Mouse (Mus musculus) midbrain, embryonic 15.5 days (tissue): ENCODE measurements around the gene Rasgrp2. TPM values are rescaled to one million over a fixed set of nuclear protein-coding genes. Genes with fewer than 3 reads are reported as not detected.

Source experiments
- ATAC-seq: fragments of 200-750 bp; cut with Nextera tagmentation; replicated peaks from 2 replicates; pipeline ENCODE4 v1.8.0; 2017; ENCODE audit warnings: moderate TSS enrichment
- H3K27ac ChIP-seq: fragments of 300-500 bp; sonication (generic); 2 replicates; pipeline ENCODE4 v1.5.1; 2015; ENCODE audit warnings: mild to moderate bottlenecking, inconsistent platforms
- H3K27me3 ChIP-seq: fragments of 300-500 bp; sonication (generic); replicated peaks from 2 replicates; pipeline ENCODE4 v1.6.1; 2015; ENCODE audit warnings: inconsistent platforms
- H3K36me3 ChIP-seq: fragments of 300-500 bp; sonication (generic); replicated peaks from 2 replicates; pipeline ENCODE4 v1.6.1; 2015; ENCODE audit warnings: inconsistent platforms
- H3K4me1 ChIP-seq: fragments of 300-500 bp; sonication (generic); 2 replicates; pipeline ENCODE4 v1.6.1; 2015; ENCODE audit warnings: inconsistent platforms
- H3K4me2 ChIP-seq: fragments of 300-500 bp; sonication (generic); 2 replicates; pipeline ENCODE4 v1.6.1; 2015; ENCODE audit warnings: inconsistent platforms, mild to moderate bottlenecking, moderate library complexity
- H3K4me3 ChIP-seq: fragments of 300-500 bp; sonication (generic); 2 replicates; pipeline ENCODE4 v1.5.1; 2015; ENCODE audit warnings: mild to moderate bottlenecking, inconsistent platforms
- H3K9ac ChIP-seq: fragments of 300-500 bp; sonication (generic); 2 replicates; pipeline ENCODE4 v1.6.1; 2015; ENCODE audit warnings: mild to moderate bottlenecking, inconsistent platforms
- H3K9me3 ChIP-seq: fragments of 300-500 bp; sonication (generic); 2 replicates; pipeline ENCODE4 v1.6.1; 2016; ENCODE audit warnings: inconsistent platforms
- WGBS: fragments of 180-500 bp; shearing (Covaris S2); methylation state at CpG from one replicate; pipeline ENCODE4 v1.1.7; 2015; ENCODE audit warnings: mixed read lengths; 5-methylcytosine and 5-hydroxymethylcytosine counted together
- polyA plus RNA-seq: library from polyadenylated mRNA; unstranded; fragments of >200 nt; fragmentation: Nextera tagmentation; extraction: Ambion mirVana; gene quantifications from 2 replicates; pipeline ENCODE4 v1.2.1, GENCODE M21; 2015

The Rasgrp2 gene
- polyA plus RNA-seq, 1 experiment from 2014 or later, result 73.1 TPM

GRCm38 (mm10) chr19:6384954-6385353 is 14.2 kb upstream of the Rasgrp2 start:
- Histone ChIP-seq H3K4me3 (no peak overlapping the region), H3K27me3 (no peaks in the 10 kb centered on the region), H3K9ac (no peak overlapping the region), H3K36me3 (no peaks in the 10 kb centered on the region), H3K4me2 (no peak overlapping the region), H3K4me1 (peaks cover 6% of the 10 kb centered on the region), H3K27ac (no peak overlapping the region), H3K9me3 (no peaks in the 10 kb centered on the region)
- 83% methylated on average over 11 of the region's 11 CpGs for WGBS
- ATAC-seq, result no peak

- no peaks in the 10 kb centered on the region for H3K27me3 ChIP-seq
- H3K27ac ChIP-seq, result no peak overlapping the region
- no peaks in the 10 kb centered on the region for H3K9me3 ChIP-seq
- H3K4me1 ChIP-seq, result peaks cover 6% of the 10 kb centered on the region
- no peak overlapping the region for H3K9ac ChIP-seq
- H3K36me3 ChIP-seq, result no peaks in the 10 kb centered on the region
- no peak overlapping the region for H3K4me3 ChIP-seq
- no peak for ATAC-seq
- WGBS, result 84% methylated on average over 5 of the region's 5 CpGs
- H3K4me2 ChIP-seq, result no peak overlapping the region
Measured at GRCm38 (mm10) chr19:6385419-6385818, 13.7 kb upstream of the Rasgrp2 start.

DNA sequence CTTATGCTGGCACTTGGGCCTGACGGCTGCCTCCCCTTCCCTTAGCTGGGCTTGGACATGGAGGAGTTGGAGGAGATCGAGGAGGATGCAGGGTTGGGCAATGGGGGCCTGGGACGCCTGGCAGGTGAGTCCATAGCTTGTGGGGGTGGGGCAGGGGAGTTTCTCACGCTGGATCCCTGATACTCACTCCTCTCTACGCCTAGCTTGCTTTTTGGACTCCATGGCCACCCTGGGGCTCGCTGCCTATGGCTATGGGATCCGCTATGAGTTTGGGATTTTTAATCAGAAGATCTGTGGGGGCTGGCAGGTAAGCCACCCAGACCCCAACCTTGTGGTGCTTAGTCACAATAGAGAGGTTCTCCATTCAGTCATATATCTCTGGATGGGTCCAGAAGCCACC is 13.3 kb upstream of the Rasgrp2 start:
- no peak overlapping the region for H3K9ac ChIP-seq

GRCm38 (mm10) chr19:6386234-6386633 is 12.9 kb upstream of the Rasgrp2 start:
- no peak overlapping the region for H3K4me3 ChIP-seq
- H3K4me1 ChIP-seq, result peaks cover 6% of the 10 kb centered on the region
- 65% methylated on average over 9 of the region's 9 CpGs for WGBS
- H3K27ac ChIP-seq, result no peak overlapping the region
- no peak overlapping the region for H3K4me2 ChIP-seq
- H3K9me3 ChIP-seq, result no peaks in the 10 kb centered on the region
- H3K36me3 ChIP-seq, result no peaks in the 10 kb centered on the region
- no peak for ATAC-seq
- H3K27me3 ChIP-seq, result no peaks in the 10 kb centered on the region
- H3K9ac ChIP-seq, result no peak overlapping the region

More for the DNA sequence above, 13.3 kb upstream of the Rasgrp2 start:
- Histone ChIP-seq H3K36me3 (no peaks in the 10 kb centered on the region), H3K4me2 (no peak overlapping the region), H3K27ac (no peak overlapping the region), H3K27me3 (no peaks in the 10 kb centered on the region), H3K9me3 (no peaks in the 10 kb centered on the region), H3K4me3 (no peak overlapping the region), H3K4me1 (peaks cover 6% of the 10 kb centered on the region)
- ATAC-seq, result no peak
- 85% methylated on average over 7 of the region's 7 CpGs for WGBS

DNA sequence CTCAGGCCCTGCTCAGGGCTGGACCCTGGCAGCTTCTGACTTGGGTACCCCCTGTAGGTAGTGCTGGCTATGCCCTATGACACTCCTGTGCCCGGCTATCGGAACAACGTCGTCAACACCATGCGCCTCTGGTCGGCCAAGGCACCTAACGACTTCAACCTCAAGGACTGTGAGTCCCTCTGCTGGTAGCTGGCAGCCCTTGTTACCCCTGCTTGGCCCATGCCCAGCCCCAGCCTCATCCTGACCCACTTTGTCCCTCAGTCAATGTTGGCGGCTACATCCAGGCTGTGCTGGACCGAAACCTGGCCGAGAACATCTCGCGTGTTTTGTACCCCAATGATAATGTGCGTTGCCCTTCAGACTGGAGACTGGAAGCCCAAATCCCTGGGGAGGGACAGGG is 11.1 kb upstream of the Rasgrp2 start:
- H3K4me3 ChIP-seq, result no peak overlapping the region
- no peak for ATAC-seq
- peaks cover 6% of the 10 kb centered on the region for H3K4me1 ChIP-seq
- no peak overlapping the region for H3K4me2 ChIP-seq
- H3K27me3 ChIP-seq, result no peaks in the 10 kb centered on the region
- no peaks in the 10 kb centered on the region for H3K9me3 ChIP-seq
- H3K9ac ChIP-seq, result no peak overlapping the region
- no peak overlapping the region for H3K27ac ChIP-seq
- WGBS, result 90% methylated on average over 13 of the region's 13 CpGs
- no peaks in the 10 kb centered on the region for H3K36me3 ChIP-seq

GRCm38 (mm10) chr19:6389803-6390202 is 9.3 kb upstream of the Rasgrp2 start:
- H3K36me3 ChIP-seq, result no peaks in the 10 kb centered on the region
- H3K27ac ChIP-seq, result no peak overlapping the region
- H3K27me3 ChIP-seq, result no peaks in the 10 kb centered on the region
- peaks cover 6% of the 10 kb centered on the region for H3K4me1 ChIP-seq
- no peaks in the 10 kb centered on the region for H3K9me3 ChIP-seq
- H3K9ac ChIP-seq, result peak overlapping the region; percentile 29
- H3K4me3 ChIP-seq, result peak overlapping the region; percentile 34
- peak; percentile 65 for ATAC-seq
- WGBS, result 12% methylated on average over 16 of the region's 16 CpGs
- H3K4me2 ChIP-seq, result peak overlapping the region; percentile 57

DNA sequence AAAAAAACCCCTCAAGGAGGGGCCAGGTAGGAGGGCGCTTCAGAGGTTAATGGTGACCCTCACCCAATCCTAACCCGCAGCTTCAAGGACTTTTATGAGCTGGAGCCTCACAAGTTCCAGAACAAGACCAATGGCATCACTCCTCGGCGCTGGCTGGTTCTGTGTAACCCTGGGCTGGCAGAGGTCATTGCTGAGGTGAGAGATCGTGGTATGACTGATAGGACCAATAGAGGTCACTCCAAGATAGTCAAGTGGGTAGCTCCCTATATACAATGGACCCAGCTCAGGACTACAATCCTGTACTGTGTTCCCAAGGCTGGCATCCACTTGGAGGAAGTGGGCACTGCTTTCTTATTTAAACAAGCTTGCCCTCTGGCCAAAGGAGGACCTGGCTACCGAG is 8.9 kb upstream of the Rasgrp2 start:
- H3K4me2 ChIP-seq, result peak overlapping the region; percentile 57; the same call in 1 of the 2 replicates
- no peaks in the 10 kb centered on the region for H3K9me3 ChIP-seq
- no peak for ATAC-seq
- 62% methylated on average over 6 of the region's 6 CpGs for WGBS
- H3K9ac ChIP-seq, result no peak overlapping the region
- H3K27ac ChIP-seq, result no peak overlapping the region
- H3K27me3 ChIP-seq, result no peaks in the 10 kb centered on the region
- no peaks in the 10 kb centered on the region for H3K36me3 ChIP-seq
- peaks cover 6% of the 10 kb centered on the region for H3K4me1 ChIP-seq
- no peak overlapping the region for H3K4me3 ChIP-seq

DNA sequence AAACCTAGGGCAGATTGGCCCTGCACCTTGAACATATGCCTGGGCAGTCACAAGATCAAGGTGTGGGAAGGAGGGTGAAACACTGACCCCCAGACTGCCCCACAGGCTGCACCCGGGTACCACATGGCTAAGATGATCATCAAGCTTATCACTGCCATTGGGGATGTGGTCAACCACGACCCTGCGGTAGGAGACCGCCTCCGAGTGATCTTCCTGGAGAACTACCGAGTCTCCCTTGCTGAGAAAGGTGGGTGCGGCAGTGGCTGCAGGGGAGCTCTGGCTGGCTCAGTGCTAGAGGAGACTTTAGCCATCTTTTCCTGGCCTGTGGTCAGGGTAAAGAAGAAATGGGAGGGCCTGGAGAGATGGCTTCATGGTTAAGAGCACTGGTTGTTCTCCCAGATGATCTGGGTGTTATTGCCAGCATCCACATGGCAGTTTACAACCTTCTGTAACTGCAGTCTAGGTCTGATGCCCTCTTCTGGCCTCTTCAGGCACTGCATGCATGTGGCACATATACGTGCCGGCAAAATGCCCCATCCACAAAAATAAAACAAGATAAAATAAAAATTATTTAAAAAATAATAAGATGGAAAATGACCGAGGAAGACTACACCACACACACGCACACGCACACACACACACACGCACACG is 6.3 kb upstream of the Rasgrp2 start:
- 95% methylated on average over 14 of the region's 14 CpGs for WGBS
- no peak for ATAC-seq
- no peaks in the 10 kb centered on the region for H3K27me3 ChIP-seq
- no peak overlapping the region for H3K9ac ChIP-seq
- no peaks in the 10 kb centered on the region for H3K36me3 ChIP-seq
- no peak overlapping the region for H3K4me2 ChIP-seq
- H3K9me3 ChIP-seq, result no peaks in the 10 kb centered on the region
- peaks cover 6% of the 10 kb centered on the region for H3K4me1 ChIP-seq
- no peak overlapping the region for H3K4me3 ChIP-seq
- no peak overlapping the region for H3K27ac ChIP-seq

DNA sequence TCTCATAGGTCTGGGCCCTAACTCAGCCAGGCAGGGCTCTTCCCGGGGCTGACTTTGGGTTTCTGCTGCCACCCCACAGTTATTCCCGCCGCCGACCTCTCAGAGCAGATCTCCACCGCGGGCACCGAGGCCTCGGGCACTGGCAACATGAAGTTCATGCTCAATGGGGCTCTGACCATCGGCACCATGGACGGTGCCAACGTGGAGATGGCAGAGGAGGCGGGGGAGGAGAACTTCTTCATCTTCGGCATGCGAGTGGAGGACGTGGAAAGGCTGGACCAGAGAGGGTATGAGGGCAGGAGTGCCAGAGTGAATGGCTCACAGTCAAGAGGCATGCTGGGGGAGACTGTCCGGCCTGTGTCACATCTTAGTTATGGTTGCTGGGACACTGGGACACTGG is 5.5 kb upstream of the Rasgrp2 start:
- Histone ChIP-seq H3K4me2 (no peak overlapping the region), H3K36me3 (no peaks in the 10 kb centered on the region), H3K9ac (no peak overlapping the region), H3K9me3 (no peaks in the 10 kb centered on the region), H3K27me3 (no peaks in the 10 kb centered on the region), H3K4me1 (peaks cover 10% of the 10 kb centered on the region), H3K27ac (no peak overlapping the region), H3K4me3 (no peak overlapping the region)
- no peak for ATAC-seq
- 93% methylated on average over 16 of the region's 16 CpGs for whole genome bisulfite sequencing

- 90% methylated on average over 5 of the region's 5 CpGs for whole genome bisulfite sequencing
- no peak overlapping the region for H3K4me2 ChIP-seq
Measured at GRCm38 (mm10) chr19:6396237-6396636, 2.9 kb upstream of the Rasgrp2 start.

DNA sequence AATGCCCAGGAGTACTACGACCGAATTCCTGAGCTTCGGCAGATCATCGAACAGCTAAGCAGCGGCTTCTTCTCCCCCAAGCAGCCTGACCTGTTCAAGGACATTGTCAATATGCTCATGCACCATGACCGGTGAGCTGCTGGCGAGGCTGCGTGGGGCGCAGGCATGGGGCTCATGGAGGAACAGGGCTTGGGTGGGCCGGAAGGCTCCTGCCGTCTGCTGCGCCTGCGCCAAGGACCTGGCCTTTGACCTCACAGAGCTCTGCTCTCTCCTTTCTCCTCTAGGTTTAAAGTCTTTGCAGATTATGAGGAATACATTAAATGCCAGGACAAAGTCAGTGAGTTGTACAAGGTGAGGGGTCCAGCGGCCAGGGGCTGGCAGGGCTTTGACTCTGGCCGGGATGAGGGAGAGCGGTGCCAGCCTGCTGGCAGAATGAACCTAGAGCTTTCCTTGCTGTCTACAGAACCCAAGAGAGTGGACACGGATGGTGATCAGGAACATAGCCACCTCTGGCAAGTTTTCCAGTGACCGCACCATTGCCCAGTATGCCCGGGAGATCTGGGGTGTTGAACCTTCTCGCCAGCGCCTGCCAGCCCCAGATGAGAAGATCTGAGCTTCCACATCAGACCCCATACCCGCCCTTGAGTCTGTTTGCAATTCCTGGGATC is 1.4 kb upstream of the Rasgrp2 start:
- no peak overlapping the region for H3K9ac ChIP-seq
- no peak overlapping the region for H3K4me2 ChIP-seq
- 86% methylated on average over 22 of the region's 22 CpGs for WGBS
- ATAC-seq, result no peak
- H3K4me1 ChIP-seq, result peaks cover 34% of the 10 kb centered on the region
- no peaks in the 10 kb centered on the region for H3K9me3 ChIP-seq
- H3K27ac ChIP-seq, result no peak overlapping the region
- no peaks in the 10 kb centered on the region for H3K36me3 ChIP-seq
- H3K27me3 ChIP-seq, result no peaks in the 10 kb centered on the region
- H3K4me3 ChIP-seq, result no peak overlapping the region

More at GRCm38 (mm10) chr19:6396237-6396636, 2.9 kb upstream of the Rasgrp2 start:
- H3K27me3 ChIP-seq, result no peaks in the 10 kb centered on the region
- no peaks in the 10 kb centered on the region for H3K9me3 ChIP-seq
- H3K36me3 ChIP-seq, result no peaks in the 10 kb centered on the region
- no peak overlapping the region for H3K4me3 ChIP-seq
- H3K9ac ChIP-seq, result no peak overlapping the region
- ATAC-seq, result no peak
- no peak overlapping the region for H3K27ac ChIP-seq
- H3K4me1 ChIP-seq, result peaks cover 24% of the 10 kb centered on the region

DNA sequence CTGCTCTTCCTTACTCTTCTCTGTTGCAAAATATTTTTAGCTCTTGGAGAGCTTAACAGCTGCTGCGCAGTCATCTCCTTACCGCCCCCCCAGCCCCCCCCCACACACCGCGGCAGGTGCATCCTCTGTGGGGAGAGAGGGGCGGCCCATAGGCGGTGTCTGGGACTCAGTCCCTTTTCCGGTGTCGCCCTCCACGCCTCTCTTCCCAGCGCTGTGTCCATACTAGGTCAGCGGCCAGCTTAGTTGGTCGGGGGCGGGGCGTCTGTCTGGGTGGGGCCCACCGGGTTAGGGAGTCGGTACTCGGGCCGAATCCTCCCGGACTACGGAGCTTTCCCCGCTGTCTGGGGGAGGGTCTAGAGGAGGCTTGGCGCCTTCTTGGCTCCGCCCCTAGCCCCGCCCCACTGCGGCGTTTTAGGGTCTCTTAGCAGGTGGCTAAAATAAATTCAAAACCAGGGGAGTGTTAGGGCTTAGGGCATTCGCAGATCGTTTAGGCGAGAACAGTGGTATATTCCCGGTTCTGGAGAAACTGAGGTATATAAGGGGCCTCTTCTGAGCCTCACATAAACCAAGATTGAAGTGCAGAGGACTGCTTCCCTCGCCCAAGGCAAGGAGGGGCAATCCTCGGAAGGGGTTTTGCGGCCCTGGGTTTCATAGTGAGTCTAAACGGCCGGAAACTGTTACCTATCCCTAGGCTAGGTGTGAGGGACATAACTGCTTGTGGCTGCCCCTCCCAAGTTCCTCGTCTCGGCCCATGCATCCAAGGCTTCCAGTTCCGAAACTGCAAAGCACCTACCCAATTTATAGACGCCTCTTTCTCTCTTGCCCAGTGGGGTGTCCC is 474 bp upstream of the Rasgrp2 start:
- H3K4me2 ChIP-seq, result peak overlapping the region; percentile 97
- peak overlapping the region; percentile 68 for H3K27ac ChIP-seq
- WGBS, result under 1% methylated on average over 39 of the region's 39 CpGs
- no peaks in the 10 kb centered on the region for H3K36me3 ChIP-seq
- H3K4me3 ChIP-seq, result peak overlapping the region; percentile 56
- peak; percentile 61 for ATAC-seq
- 0 out of 2 replicates have a peak, but pooled peaks cover 3% of the 10 kb centered on the region for H3K27me3 ChIP-seq
- H3K9me3 ChIP-seq, result no peaks in the 10 kb centered on the region
- peak overlapping the region; percentile 68 for H3K9ac ChIP-seq
- peaks cover 34% of the 10 kb centered on the region for H3K4me1 ChIP-seq
